Mouse (Mus musculus): ENCODE data around the gene Tmem25.

GRCm38 (mm10) chr9:44805536-44805935 is 6.4 kb upstream of the Tmem25 start:
- no peak for TF ChIP-seq CTCF (IDR thresholded peaks at IDR 0.05; ENCODE audit: extremely low read depth, insufficient read length, insufficient replicate concordance, low read depth, low read length)
- TF ChIP-seq POLR2A (IDR thresholded peaks at IDR 0.05; ENCODE audit: low read depth, low read length), result no peak
